Mouse (Mus musculus): ENCODE measurements at regions not wholly inside any gene's neighbourhood (a gene's known extent, or its start where the extent isn't known, plus 50 kb on each side); places are given as distances from the start of the nearest gene placed in this dataset.

GRCm38 (mm10) chr1:166794622-166795244 is 113.1 kb upstream of the Fmo9 start:
- H3K36me3 ChIP-seq (ENCODE audit: control insufficient read depth, insufficient read depth, low read length), result no peaks in the 10 kb centered on the region
- no peaks in the 10 kb centered on the region for H3K4me1 ChIP-seq (replicated peaks; ENCODE audit: control insufficient read depth, insufficient read depth, low read length)
- 89% methylated on average over 14 of the region's 14 CpGs for WGBS
- no peak overlapping the region for H3K4me3 ChIP-seq (ENCODE audit: control insufficient read depth, insufficient read depth, low read length)
- no peak for TF ChIP-seq CTCF (IDR thresholded peaks at IDR 0.05; ENCODE audit: borderline replicate concordance, control insufficient read depth, extremely low read depth, insufficient read depth, low read length, poor library complexity)
- TF ChIP-seq POLR2A (IDR thresholded peaks at IDR 0.05; ENCODE audit: control insufficient read depth, extremely low read depth, insufficient read depth, low read length, poor library complexity), result no peak
- no peak for DNase-seq
- no peak overlapping the region for H3K27ac ChIP-seq (ENCODE audit: control insufficient read depth, insufficient read depth, low read length)
- no peaks in the 10 kb centered on the region for H3K27me3 ChIP-seq (ENCODE audit: control insufficient read depth, insufficient read depth, low read length)

- H3K4me3 ChIP-seq (ENCODE audit: control insufficient read depth, insufficient read depth, low read length), result no peak overlapping the region
- no peaks in the 10 kb centered on the region for H3K4me1 ChIP-seq (replicated peaks; ENCODE audit: control insufficient read depth, insufficient read depth, low read length)
- 85% methylated on average over 4 of the region's 4 CpGs for WGBS
- H3K36me3 ChIP-seq (ENCODE audit: control insufficient read depth, insufficient read depth, low read length), result no peaks in the 10 kb centered on the region
- TF ChIP-seq POLR2A (IDR thresholded peaks at IDR 0.05; ENCODE audit: control insufficient read depth, extremely low read depth, insufficient read depth, low read length, poor library complexity) (no peak), CTCF (IDR thresholded peaks at IDR 0.05; ENCODE audit: borderline replicate concordance, control insufficient read depth, extremely low read depth, insufficient read depth, low read length, poor library complexity) (no peak)
- DNase-seq, result no peak
- no peak overlapping the region for H3K27ac ChIP-seq (ENCODE audit: control insufficient read depth, insufficient read depth, low read length)
- H3K27me3 ChIP-seq (ENCODE audit: control insufficient read depth, insufficient read depth, low read length), result no peaks in the 10 kb centered on the region
These were observed 114.0 kb upstream of the Fmo9 start for GRCm38 (mm10) chr1:166795613-166796012.

- H3K27me3 ChIP-seq (ENCODE audit: control insufficient read depth, insufficient read depth, low read length), result no peaks in the 10 kb centered on the region
- no peak for DNase-seq
- no peak overlapping the region for H3K4me3 ChIP-seq (ENCODE audit: control insufficient read depth, insufficient read depth, low read length)
- H3K27ac ChIP-seq (ENCODE audit: control insufficient read depth, insufficient read depth, low read length), result no peak overlapping the region
- H3K4me1 ChIP-seq (replicated peaks; ENCODE audit: control insufficient read depth, insufficient read depth, low read length), result no peaks in the 10 kb centered on the region
- no peaks in the 10 kb centered on the region for H3K36me3 ChIP-seq (ENCODE audit: control insufficient read depth, insufficient read depth, low read length)
- TF ChIP-seq CTCF (IDR thresholded peaks at IDR 0.05; ENCODE audit: borderline replicate concordance, control insufficient read depth, extremely low read depth, insufficient read depth, low read length, poor library complexity) (no peak), POLR2A (IDR thresholded peaks at IDR 0.05; ENCODE audit: control insufficient read depth, extremely low read depth, insufficient read depth, low read length, poor library complexity) (no peak)
- 86% methylated on average over 6 of the region's 6 CpGs for WGBS
These were observed 114.8 kb upstream of the Fmo9 start for GRCm38 (mm10) chr1:166796362-166796925.

- H3K4me1 ChIP-seq (replicated peaks; ENCODE audit: control insufficient read depth, insufficient read depth, low read length), result no peaks in the 10 kb centered on the region
- WGBS, result 89% methylated on average over 4 of the region's 4 CpGs
- TF ChIP-seq POLR2A (IDR thresholded peaks at IDR 0.05; ENCODE audit: control insufficient read depth, extremely low read depth, insufficient read depth, low read length, poor library complexity) (no peak), CTCF (IDR thresholded peaks at IDR 0.05; ENCODE audit: borderline replicate concordance, control insufficient read depth, extremely low read depth, insufficient read depth, low read length, poor library complexity) (no peak)
These were observed 115.3 kb upstream of the Fmo9 start for GRCm38 (mm10) chr1:166796931-166797330.

GRCm38 (mm10) chr1:166800953-166801603 is 119.4 kb upstream of the Fmo9 start:
- H3K27ac ChIP-seq (ENCODE audit: control insufficient read depth, insufficient read depth, low read length), result no peak overlapping the region
- H3K36me3 ChIP-seq (ENCODE audit: control insufficient read depth, insufficient read depth, low read length), result no peaks in the 10 kb centered on the region
- no peak for TF ChIP-seq POLR2A (IDR thresholded peaks at IDR 0.05; ENCODE audit: control insufficient read depth, extremely low read depth, insufficient read depth, low read length, poor library complexity)
- TF ChIP-seq CTCF (IDR thresholded peaks at IDR 0.05; ENCODE audit: borderline replicate concordance, control insufficient read depth, extremely low read depth, insufficient read depth, low read length, poor library complexity), result no peak
- H3K27me3 ChIP-seq (ENCODE audit: control insufficient read depth, insufficient read depth, low read length), result no peaks in the 10 kb centered on the region
- 95% methylated on average over 11 of the region's 11 CpGs for WGBS
- H3K4me1 ChIP-seq (replicated peaks; ENCODE audit: control insufficient read depth, insufficient read depth, low read length), result no peaks in the 10 kb centered on the region
- H3K4me3 ChIP-seq (ENCODE audit: control insufficient read depth, insufficient read depth, low read length), result no peak overlapping the region
- no peak for DNase-seq

More at GRCm38 (mm10) chr1:166796931-166797330, 115.3 kb upstream of the Fmo9 start:
- Histone ChIP-seq H3K27me3 (ENCODE audit: control insufficient read depth, insufficient read depth, low read length) (no peaks in the 10 kb centered on the region), H3K4me3 (ENCODE audit: control insufficient read depth, insufficient read depth, low read length) (no peak overlapping the region), H3K36me3 (ENCODE audit: control insufficient read depth, insufficient read depth, low read length) (no peaks in the 10 kb centered on the region), H3K27ac (ENCODE audit: control insufficient read depth, insufficient read depth, low read length) (no peak overlapping the region)
- DNase-seq, result no peak

- Histone ChIP-seq H3K27me3 (ENCODE audit: control insufficient read depth, insufficient read depth, low read length) (no peaks in the 10 kb centered on the region), H3K4me3 (ENCODE audit: control insufficient read depth, insufficient read depth, low read length) (no peak overlapping the region), H3K27ac (ENCODE audit: control insufficient read depth, insufficient read depth, low read length) (no peak overlapping the region), H3K36me3 (ENCODE audit: control insufficient read depth, insufficient read depth, low read length) (no peaks in the 10 kb centered on the region), H3K4me1 (replicated peaks; ENCODE audit: control insufficient read depth, insufficient read depth, low read length) (no peaks in the 10 kb centered on the region)
- WGBS, result 67% methylated on average over 4 of the region's 4 CpGs
- no peak for DNase-seq
- TF ChIP-seq CTCF (IDR thresholded peaks at IDR 0.05; ENCODE audit: borderline replicate concordance, control insufficient read depth, extremely low read depth, insufficient read depth, low read length, poor library complexity), result no peak
- no peak for TF ChIP-seq POLR2A (IDR thresholded peaks at IDR 0.05; ENCODE audit: control insufficient read depth, extremely low read depth, insufficient read depth, low read length, poor library complexity)
These were observed 120.3 kb upstream of the Fmo9 start for GRCm38 (mm10) chr1:166801929-166802328.
